Mouse (Mus musculus) midbrain, postnatal 0 days (tissue): ENCODE measurements at regions not wholly inside any gene's neighbourhood (a gene's known extent, or its start where the extent isn't known, plus 50 kb on each side); places are given as distances from the start of the nearest gene placed in this dataset.

Source experiments
- ATAC-seq: fragments of 200-750 bp; cut with Nextera tagmentation; 2 replicates; pipeline ENCODE4 v1.8.0; 2017; ENCODE audit warnings: moderate number of reproducible peaks, mild to moderate bottlenecking, moderate TSS enrichment, moderate library complexity; ENCODE audit not compliant: low FRiP score
- DNase-seq: peaks from one replicate; pipeline ENCODE4 v3.0.0-alpha.2; 2015; ENCODE audit warnings: low spot score
- H3K27ac ChIP-seq: fragments of 300-500 bp; sonication (generic); 2 replicates; pipeline ENCODE4 v1.5.1; 2014; ENCODE audit warnings: low read depth, mild to moderate bottlenecking, low read length, mixed read lengths
- H3K27me3 ChIP-seq: fragments of 300-500 bp; sonication (generic); 2 replicates; pipeline ENCODE4 v1.6.1; 2014; ENCODE audit warnings: low read length, control low read depth, mixed read lengths; ENCODE audit not compliant: insufficient read depth
- H3K36me3 ChIP-seq: fragments of 300-500 bp; sonication (generic); 2 replicates; pipeline ENCODE4 v1.6.1; 2014; ENCODE audit warnings: low read length, control low read depth, mixed read lengths; ENCODE audit not compliant: insufficient read depth
- H3K4me1 ChIP-seq: fragments of 300-500 bp; sonication (generic); 2 replicates; pipeline ENCODE4 v1.6.1; 2014; ENCODE audit warnings: mild to moderate bottlenecking, control low read depth, antibody characterized with exemption, low read length, mixed read lengths; ENCODE audit not compliant: insufficient read depth
- H3K4me2 ChIP-seq: fragments of 300-500 bp; sonication (generic); 2 replicates; pipeline ENCODE4 v1.6.1; 2014; ENCODE audit warnings: low read depth, mild to moderate bottlenecking, low read length, mixed read lengths; ENCODE audit not compliant: poor library complexity, severe bottlenecking
- H3K4me3 ChIP-seq: fragments of 300-500 bp; sonication (generic); 2 replicates; pipeline ENCODE4 v1.5.1; 2014; ENCODE audit warnings: low read depth, mild to moderate bottlenecking, low read length, moderate library complexity
- H3K9ac ChIP-seq: fragments of 300-500 bp; sonication (generic); replicated peaks from 2 replicates; pipeline ENCODE4 v1.6.1; 2014; ENCODE audit warnings: mild to moderate bottlenecking, low read length, moderate library complexity, mixed read lengths; ENCODE audit not compliant: poor library complexity, severe bottlenecking
- H3K9me3 ChIP-seq: fragments of 300-500 bp; sonication (generic); 2 replicates; pipeline ENCODE4 v1.6.1; 2016; ENCODE audit warnings: low read length, control low read depth
- CTCF ChIP-seq: IDR thresholded peaks from 2 replicates; pipeline ENCODE4 v1.5.1; 2016; ENCODE audit warnings: antibody characterized with exemption, mild to moderate bottlenecking
- WGBS: fragments of 180-500 bp; shearing (Covaris S2); extraction: QIAGEN DNeasy Blood & Tissue Kit; methylation state at CpG from one replicate; pipeline ENCODE4 v1.1.7; 2014; 5-methylcytosine and 5-hydroxymethylcytosine counted together

DNA sequence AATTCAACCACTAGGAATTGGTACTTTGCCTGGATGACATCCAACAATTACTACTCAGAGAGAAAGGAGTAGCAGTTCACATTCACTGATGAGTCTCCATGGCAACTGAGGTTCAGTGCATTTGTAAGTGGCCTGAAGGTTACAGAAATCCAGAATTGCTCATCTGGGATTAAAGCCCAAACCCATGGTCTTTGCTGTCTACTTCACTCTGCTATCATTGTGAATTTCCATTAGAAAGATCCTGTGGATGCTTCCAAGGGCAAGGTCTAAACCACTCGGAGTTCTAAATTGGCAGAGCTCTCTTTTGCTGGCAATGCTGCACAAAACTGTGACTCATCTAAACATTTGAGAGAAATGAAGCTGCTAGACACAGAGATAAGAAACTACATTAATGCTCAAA, 319.9 kb upstream of the Tbl1x start:
- Histone ChIP-seq H3K36me3 (no peaks in the 10 kb centered on the region), H3K9me3 (no peaks in the 10 kb centered on the region), H3K27me3 (no peaks in the 10 kb centered on the region), H3K4me3 (no peak overlapping the region), H3K4me2 (no peak overlapping the region), H3K4me1 (no peaks in the 10 kb centered on the region), H3K9ac (no peak overlapping the region), H3K27ac (no peak overlapping the region)
- DNase-seq (peak; percentile 21), ATAC-seq (no peak)
- no peak for TF ChIP-seq CTCF
- 58% methylated on average over 1 of the region's 1 CpGs for WGBS

DNA sequence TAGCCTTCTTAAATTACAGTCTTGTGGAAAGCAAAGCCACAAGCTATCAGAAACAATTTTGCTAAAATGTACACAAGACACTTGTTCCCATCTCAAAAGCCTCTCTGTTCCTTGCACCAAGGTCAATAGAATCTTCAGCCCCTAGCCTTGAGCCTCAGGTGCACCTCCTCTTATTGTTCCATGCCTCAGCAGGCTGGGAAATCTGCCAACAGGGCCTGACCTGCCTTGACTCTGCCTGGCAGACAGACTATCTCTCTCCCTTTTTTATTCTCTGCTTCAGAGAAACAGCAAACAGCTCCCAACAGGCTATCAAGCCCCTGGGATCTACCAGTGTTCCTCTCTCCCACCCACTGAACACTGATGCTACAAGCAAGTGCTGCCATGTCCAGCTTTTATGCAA, 302.1 kb upstream of the Tbl1x start:
- ATAC-seq, result no peak
- Histone ChIP-seq H3K4me2 (no peak overlapping the region), H3K4me3 (no peak overlapping the region), H3K9ac (no peak overlapping the region), H3K4me1 (no peaks in the 10 kb centered on the region), H3K36me3 (no peaks in the 10 kb centered on the region), H3K27me3 (no peaks in the 10 kb centered on the region), H3K27ac (no peak overlapping the region), H3K9me3 (no peaks in the 10 kb centered on the region)
- no peak for DNase-seq
- no peak for TF ChIP-seq CTCF

DNA sequence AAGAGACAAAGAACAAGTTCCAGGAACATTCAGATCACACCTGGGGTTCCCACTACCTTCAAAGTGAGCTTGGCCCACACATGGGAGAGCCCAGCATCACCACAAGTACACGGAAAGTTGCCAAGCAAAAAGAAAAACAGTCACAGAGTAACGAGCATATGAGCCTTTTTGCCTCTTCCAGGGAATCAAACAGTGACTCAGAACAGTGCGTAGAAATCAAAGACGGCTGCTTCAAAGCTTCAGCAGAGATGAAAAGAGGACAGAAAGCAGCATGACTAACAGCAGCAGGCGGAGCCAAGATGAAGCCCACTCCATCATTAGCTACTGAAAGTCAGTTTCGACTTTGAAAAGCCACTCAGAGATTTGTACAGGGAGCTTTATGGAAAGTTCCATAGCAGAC, 291.5 kb upstream of the Tbl1x start:
- 0 out of 2 replicates have a peak, but pooled peaks have one; percentile 20 for ATAC-seq
- 34% methylated on average over 6 of the region's 6 CpGs for WGBS
- no peaks in the 10 kb centered on the region for H3K9me3 ChIP-seq
- H3K27me3 ChIP-seq, result no peaks in the 10 kb centered on the region
- no peaks in the 10 kb centered on the region for H3K4me1 ChIP-seq
- H3K9ac ChIP-seq, result no peak overlapping the region
- H3K4me2 ChIP-seq, result no peak overlapping the region
- H3K27ac ChIP-seq, result no peak overlapping the region
- no peak for DNase-seq
- H3K4me3 ChIP-seq, result no peak overlapping the region
- H3K36me3 ChIP-seq, result no peaks in the 10 kb centered on the region
- no peak for TF ChIP-seq CTCF
